Mouse (Mus musculus) CD8-positive naive resting alpha-beta T cell, adult 2 months (primary cell): ENCODE measurements at regions not wholly inside any gene's neighbourhood (a gene's known extent, or its start where the extent isn't known, plus 50 kb on each side); places are given as distances from the start of the nearest gene placed in this dataset.

ENCODE experiments used
- DNase-seq, 2 experiments: peaks; one replicate each; pipeline ENCODE4 v3.0.0; 2022; ENCODE audit warnings: low read depth in 2 of 2, low spot score in 2 of 2

- DNase-seq = no peak
Measured at GRCm38 (mm10) chr3:144013481-144014125, 191.4 kb downstream of the Lmo4 start.

GRCm38 (mm10) chr3:144012820-144013219, 192.2 kb downstream of the Lmo4 start:
- no peak for DNase-seq

- no peak for DNase-seq
Measured at GRCm38 (mm10) chr3:144012173-144012572, 192.8 kb downstream of the Lmo4 start.

- no peak for DNase-seq
Measured at GRCm38 (mm10) chr3:144011456-144012025, 193.5 kb downstream of the Lmo4 start.

- DNase-seq = no peak
Measured at GRCm38 (mm10) chr3:144010558-144010957, 194.5 kb downstream of the Lmo4 start.

GRCm38 (mm10) chr3:144007111-144007619, 197.9 kb downstream of the Lmo4 start:
- DNase-seq = no peak

- DNase-seq = no peak
Measured at GRCm38 (mm10) chr3:143997909-143998308, 207.1 kb downstream of the Lmo4 start.

GRCm38 (mm10) chr3:143995045-143995444, 210.0 kb downstream of the Lmo4 start:
- DNase-seq = no peak

GRCm38 (mm10) chr3:143988991-143989390, 216.0 kb downstream of the Lmo4 start:
- no peak for DNase-seq

- DNase-seq = no peak
Measured at GRCm38 (mm10) chr3:143988037-143988436, 217.0 kb downstream of the Lmo4 start.

GRCm38 (mm10) chr3:143986798-143987197, 218.2 kb downstream of the Lmo4 start:
- DNase-seq = no peak

- no peak for DNase-seq
Measured at GRCm38 (mm10) chr3:143986200-143986506, 218.9 kb downstream of the Lmo4 start.

GRCm38 (mm10) chr3:143985349-143986199, 219.4 kb downstream of the Lmo4 start:
- no peak for DNase-seq

GRCm38 (mm10) chr3:143978703-143979102, 226.3 kb downstream of the Lmo4 start:
- no peak for DNase-seq

- DNase-seq = no peak
Measured at GRCm38 (mm10) chr3:143977886-143978447, 227.1 kb downstream of the Lmo4 start.

GRCm38 (mm10) chr3:143973582-143973981, 231.4 kb downstream of the Lmo4 start:
- DNase-seq = no peak

GRCm38 (mm10) chr3:143972351-143972750, 232.7 kb downstream of the Lmo4 start:
- no peak for DNase-seq

GRCm38 (mm10) chr3:143970771-143971170, 234.2 kb downstream of the Lmo4 start:
- DNase-seq = no peak

- DNase-seq = no peak
Measured at GRCm38 (mm10) chr3:143955508-143955907, 249.5 kb downstream of the Lmo4 start.

GRCm38 (mm10) chr3:143954822-143955221, 250.2 kb downstream of the Lmo4 start:
- DNase-seq = no peak

- DNase-seq = no peak
Measured at GRCm38 (mm10) chr3:143952289-143952688, 252.7 kb downstream of the Lmo4 start.

GRCm38 (mm10) chr3:143949656-143950055, 255.4 kb downstream of the Lmo4 start:
- no peak for DNase-seq
